Mouse (Mus musculus): Measurements from ENCODE around the gene Gapvd1. TPM values are rescaled to one million over a fixed set of nuclear protein-coding genes. Genes with fewer than 3 reads are reported as not detected.
A peak's percentile ranks its signal among the peaks of the same experiment; 100 is the strongest.

Gapvd1 gene
- total and polyA plus RNA-seq, 2 experiments from 2014 or later, result 94.1 to 108 TPM

GRCm38 (mm10) chr2:34757341-34757740, 2.3 kb upstream of the Gapvd1 start:
- WGBS, result 78% methylated on average over 1 of the region's 1 CpGs
- Histone ChIP-seq H3K4me3 (ENCODE audit: low read depth, low read length) (no peak overlapping the region), H3K4me1 (ENCODE audit: insufficient read depth) (peaks cover 5% of the 10 kb centered on the region), H3K9me3 (ENCODE audit: low read length) (no peaks in the 10 kb centered on the region), H3K4me2 (ENCODE audit: low read depth) (no peak overlapping the region), H3K36me3 (ENCODE audit: insufficient read depth) (no peaks in the 10 kb centered on the region), H3K27me3 (ENCODE audit: insufficient read depth, low read length) (no peaks in the 10 kb centered on the region), H3K27ac (ENCODE audit: low read depth, low read length) (no peak overlapping the region), H3K9ac (no peak overlapping the region)
- DNase-seq (no peak), ATAC-seq (no peak)
- no peak for TF ChIP-seq CTCF (IDR thresholded peaks at IDR 0.05; ENCODE audit: low read depth)

GRCm38 (mm10) chr2:34753811-34754550, 1.1 kb downstream of the Gapvd1 start:
- peak overlapping the region; percentile 60 for H3K4me2 ChIP-seq (ENCODE audit: low read depth)
- peak overlapping the region; percentile 90 for H3K27ac ChIP-seq (ENCODE audit: low read depth, low read length)
- ATAC-seq (peak; percentile 94), DNase-seq (peak; percentile 92)
- peaks cover 11% of the 10 kb centered on the region for H3K4me1 ChIP-seq (ENCODE audit: insufficient read depth)
- peak overlapping the region; percentile 92 for H3K9ac ChIP-seq
- TF ChIP-seq CTCF (IDR thresholded peaks at IDR 0.05; ENCODE audit: low read depth), result peak; percentile 48
- under 1% methylated on average over 79 of the region's 106 CpGs for WGBS
- no peaks in the 10 kb centered on the region for H3K36me3 ChIP-seq (ENCODE audit: insufficient read depth)
- no peaks in the 10 kb centered on the region for H3K9me3 ChIP-seq (ENCODE audit: low read length)
- no peaks in the 10 kb centered on the region for H3K27me3 ChIP-seq (ENCODE audit: insufficient read depth, low read length)
- H3K4me3 ChIP-seq (ENCODE audit: low read depth, low read length), result peak overlapping the region; percentile 96

GRCm38 (mm10) chr2:34750245-34750644, 4.8 kb downstream of the Gapvd1 start:
- no peaks in the 10 kb centered on the region for H3K27me3 ChIP-seq (ENCODE audit: insufficient read depth, low read length)
- H3K4me2 ChIP-seq (ENCODE audit: low read depth), result no peak overlapping the region
- H3K9ac ChIP-seq, result no peak overlapping the region
- H3K9me3 ChIP-seq (ENCODE audit: low read length), result no peaks in the 10 kb centered on the region
- TF ChIP-seq CTCF (IDR thresholded peaks at IDR 0.05; ENCODE audit: low read depth), result no peak
- no peaks in the 10 kb centered on the region for H3K36me3 ChIP-seq (ENCODE audit: insufficient read depth)
- WGBS, result 80% methylated on average over 2 of the region's 2 CpGs
- H3K4me3 ChIP-seq (ENCODE audit: low read depth, low read length), result no peak overlapping the region
- peaks cover 11% of the 10 kb centered on the region for H3K4me1 ChIP-seq (ENCODE audit: insufficient read depth)
- ATAC-seq (no peak), DNase-seq (no peak)
- no peak overlapping the region for H3K27ac ChIP-seq (ENCODE audit: low read depth, low read length)

GRCm38 (mm10) chr2:34748479-34748878, 6.6 kb downstream of the Gapvd1 start:
- H3K4me1 ChIP-seq (ENCODE audit: insufficient read depth), result peaks cover 9% of the 10 kb centered on the region
- TF ChIP-seq CTCF (IDR thresholded peaks at IDR 0.05; ENCODE audit: low read depth), result no peak
- H3K27me3 ChIP-seq (ENCODE audit: insufficient read depth, low read length), result no peaks in the 10 kb centered on the region
- DNase-seq (no peak), ATAC-seq (no peak)
- H3K36me3 ChIP-seq (ENCODE audit: insufficient read depth), result no peaks in the 10 kb centered on the region
- WGBS, result 88% methylated on average over 4 of the region's 4 CpGs
- no peak overlapping the region for H3K4me3 ChIP-seq (ENCODE audit: low read depth, low read length)
- no peaks in the 10 kb centered on the region for H3K9me3 ChIP-seq (ENCODE audit: low read length)
- no peak overlapping the region for H3K27ac ChIP-seq (ENCODE audit: low read depth, low read length)
- H3K9ac ChIP-seq, result no peak overlapping the region
- no peak overlapping the region for H3K4me2 ChIP-seq (ENCODE audit: low read depth)

GRCm38 (mm10) chr2:34745673-34746072, 9.4 kb downstream of the Gapvd1 start:
- TF ChIP-seq CTCF (IDR thresholded peaks at IDR 0.05; ENCODE audit: low read depth), result no peak
- no peaks in the 10 kb centered on the region for H3K36me3 ChIP-seq (ENCODE audit: insufficient read depth)
- H3K27me3 ChIP-seq (ENCODE audit: insufficient read depth, low read length), result no peaks in the 10 kb centered on the region
- H3K27ac ChIP-seq (ENCODE audit: low read depth, low read length), result no peak overlapping the region
- no peak overlapping the region for H3K9ac ChIP-seq
- H3K4me2 ChIP-seq (ENCODE audit: low read depth), result no peak overlapping the region
- no peaks in the 10 kb centered on the region for H3K4me1 ChIP-seq (ENCODE audit: insufficient read depth)
- H3K9me3 ChIP-seq (ENCODE audit: low read length), result no peaks in the 10 kb centered on the region
- WGBS, result 96% methylated on average over 2 of the region's 2 CpGs
- ATAC-seq, result no peak
- no peak overlapping the region for H3K4me3 ChIP-seq (ENCODE audit: low read depth, low read length)
- no peak for DNase-seq

- Histone ChIP-seq H3K27me3 (ENCODE audit: insufficient read depth, low read length) (no peaks in the 10 kb centered on the region), H3K4me1 (ENCODE audit: insufficient read depth) (no peaks in the 10 kb centered on the region), H3K36me3 (ENCODE audit: insufficient read depth) (no peaks in the 10 kb centered on the region), H3K9ac (no peak overlapping the region), H3K27ac (ENCODE audit: low read depth, low read length) (no peak overlapping the region), H3K4me3 (ENCODE audit: low read depth, low read length) (no peak overlapping the region), H3K4me2 (ENCODE audit: low read depth) (no peak overlapping the region), H3K9me3 (ENCODE audit: low read length) (no peaks in the 10 kb centered on the region)
- no peak for DNase-seq
- 97% methylated on average over 8 of the region's 8 CpGs for WGBS
- no peak for TF ChIP-seq CTCF (IDR thresholded peaks at IDR 0.05; ENCODE audit: low read depth)
- no peak for ATAC-seq
Measured at GRCm38 (mm10) chr2:34744476-34744875, 10.6 kb downstream of the Gapvd1 start.

GRCm38 (mm10) chr2:34742675-34743074, 12.4 kb downstream of the Gapvd1 start:
- no peaks in the 10 kb centered on the region for H3K4me1 ChIP-seq (ENCODE audit: insufficient read depth)
- H3K27me3 ChIP-seq (ENCODE audit: insufficient read depth, low read length), result no peaks in the 10 kb centered on the region
- no peak overlapping the region for H3K27ac ChIP-seq (ENCODE audit: low read depth, low read length)
- no peak for TF ChIP-seq CTCF (IDR thresholded peaks at IDR 0.05; ENCODE audit: low read depth)
- no peak overlapping the region for H3K9ac ChIP-seq
- ATAC-seq, result no peak
- DNase-seq, result no peak
- no peak overlapping the region for H3K4me3 ChIP-seq (ENCODE audit: low read depth, low read length)
- H3K9me3 ChIP-seq (ENCODE audit: low read length), result no peaks in the 10 kb centered on the region
- H3K4me2 ChIP-seq (ENCODE audit: low read depth), result no peak overlapping the region
- WGBS, result 95% methylated on average over 8 of the region's 8 CpGs
- H3K36me3 ChIP-seq (ENCODE audit: insufficient read depth), result no peaks in the 10 kb centered on the region
